ENCODE assay signal across 8 mouse cellular contexts in the genomic region with DNA sequence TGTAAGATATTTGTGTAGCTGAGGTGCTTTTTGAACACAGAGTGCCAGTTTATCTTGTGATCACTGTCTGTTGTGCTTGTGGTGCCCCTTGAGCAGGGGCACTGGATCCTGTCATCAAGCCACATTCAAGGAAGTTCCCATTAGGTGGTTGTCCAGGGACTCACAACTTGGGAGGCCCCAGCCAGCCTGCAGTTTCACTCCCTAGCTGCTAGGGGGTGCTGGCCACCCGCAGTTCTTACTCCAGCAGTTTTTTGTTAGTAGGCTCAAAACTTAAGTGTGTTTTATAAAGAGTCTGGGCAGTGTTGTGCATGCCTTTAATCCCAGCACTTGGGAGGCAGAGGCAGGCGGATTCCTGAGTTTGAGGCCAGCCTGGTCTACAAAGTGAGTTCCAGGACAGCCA. TPM values are rescaled to one million over a fixed set of nuclear protein-coding genes. Genes with fewer than 3 reads are reported as not detected.
DNase-seq lines count a peak whose midpoint lies in the region; ATAC-seq and TF ChIP-seq lines count a peak whose summit lies in the region.

No protein-coding gene starts in this region.

- DNase-seq in kidney, adult 2 months = peak; percentile 39
- peak; percentile 15 for DNase-seq in G1E (ENCODE audit: low spot score)
- DNase-seq in embryonic facial prominence, embryonic 10.5 days (ENCODE audit: low spot score) = peak; percentile 40
- DNase-seq in left cerebral cortex, postnatal 4 days = no peak
- DNase-seq in c-Kit-positive CD71-positive TER-119-positive erythroid progenitor cells, embryonic 14.5 days (ENCODE audit: low spot score) = no peak
- DNase-seq in layer of hippocampus, postnatal 14 days (ENCODE audit: low spot score in 2 of 2) = no peak

- H3K4me2 ChIP-seq in kidney, embryonic 15.5 days = no peak overlapping the region

- no peak for ATAC-seq in kidney, embryonic 15.5 days (replicated peaks; ENCODE audit: low FRiP score)
- ATAC-seq in G1E (ENCODE audit: extremely low read depth, insufficient number of reproducible peaks, low FRiP score, poor library complexity, severe bottlenecking) = no peak
- ATAC-seq in monocyte, adult 5-6 weeks (replicated peaks; ENCODE audit: insufficient number of reproducible peaks, low FRiP score, low TSS enrichment, poor library complexity, severe bottlenecking) = peak; percentile 53; the same call in 1 of the 2 replicates

- no peak overlapping the region for H3K4me3 ChIP-seq in kidney, adult 2 months (ENCODE audit: insufficient read depth, low read depth, low read length)
- no peak overlapping the region for H3K4me3 ChIP-seq in kidney, embryonic 15.5 days (replicated peaks)
- H3K4me3 ChIP-seq in G1E (ENCODE audit: low read depth, low read length) = no peak overlapping the region
- no peak overlapping the region for H3K4me3 ChIP-seq in embryonic facial prominence, embryonic 10.5 days

- TF ChIP-seq CTCF in kidney, adult 2 months (conservative IDR thresholded peaks at IDR 0.05; ENCODE audit: insufficient read depth, insufficient read length, low read depth, low read length) = peak; percentile 64
- peak; percentile 61 for TF ChIP-seq CTCF in G1E (IDR thresholded peaks at IDR 0.05; ENCODE audit: low read depth, low read length)

- intact Hi-C loops in left cerebral cortex, postnatal 4 days (cut with DNase I) = no loop called here

- H3K27ac ChIP-seq in kidney, adult 2 months (ENCODE audit: insufficient read depth, low read depth, low read length) = no peak overlapping the region
- H3K27ac ChIP-seq in kidney, embryonic 15.5 days = no peak overlapping the region
- H3K27ac ChIP-seq in embryonic facial prominence, embryonic 10.5 days (replicated peaks) = no peak overlapping the region

- WGBS in kidney, adult 2 months = 63% methylated on average over 2 of the region's 2 CpGs
- 71% methylated on average over 2 of the region's 2 CpGs for WGBS in kidney, embryonic 15.5 days
- 59% methylated on average over 2 of the region's 2 CpGs for WGBS in embryonic facial prominence, embryonic 10.5 days

- no peaks in the 10 kb centered on the region for H3K27me3 ChIP-seq in kidney, adult 2 months (replicated peaks; ENCODE audit: control insufficient read depth, insufficient read depth, low read length)
- H3K27me3 ChIP-seq in kidney, embryonic 15.5 days = no peaks in the 10 kb centered on the region
- no peaks in the 10 kb centered on the region for H3K27me3 ChIP-seq in G1E (ENCODE audit: insufficient read depth, low read length)
- H3K27me3 ChIP-seq in embryonic facial prominence, embryonic 10.5 days (replicated peaks; ENCODE audit: low read depth, poor library complexity, severe bottlenecking) = no peaks in the 10 kb centered on the region

- H3K9me3 ChIP-seq in kidney, embryonic 15.5 days (replicated peaks) = no peaks in the 10 kb centered on the region
- H3K9me3 ChIP-seq in G1E (replicated peaks) = no peaks in the 10 kb centered on the region
- H3K9me3 ChIP-seq in embryonic facial prominence, embryonic 10.5 days = no peaks in the 10 kb centered on the region

- TF ChIP-seq POLR2A in kidney, adult 2 months (IDR thresholded peaks at IDR 0.05; ENCODE audit: low read depth, low read length) = no peak

- H3K36me3 ChIP-seq in kidney, adult 2 months (ENCODE audit: control insufficient read depth, insufficient read depth, low read length) = no peaks in the 10 kb centered on the region; the same call in 1 of the 2 replicates
- peaks cover 45% of the 10 kb centered on the region for H3K36me3 ChIP-seq in kidney, embryonic 15.5 days
- H3K36me3 ChIP-seq in G1E (replicated peaks) = peaks cover 63% of the 10 kb centered on the region
- H3K36me3 ChIP-seq in embryonic facial prominence, embryonic 10.5 days (replicated peaks) = peaks cover 51% of the 10 kb centered on the region

- H3K4me1 ChIP-seq in kidney, adult 2 months (ENCODE audit: control insufficient read depth, insufficient read depth, low read length) = no peaks in the 10 kb centered on the region; the same call in 1 of the 2 replicates
- H3K4me1 ChIP-seq in kidney, embryonic 15.5 days = no peaks in the 10 kb centered on the region
- peaks cover 11% of the 10 kb centered on the region; the same call in 1 of the 2 replicates for H3K4me1 ChIP-seq in G1E (ENCODE audit: insufficient read depth, low read depth, low read length)
- H3K4me1 ChIP-seq in embryonic facial prominence, embryonic 10.5 days = no peaks in the 10 kb centered on the region

- H3K9ac ChIP-seq in kidney, embryonic 15.5 days = no peak overlapping the region

RNA-seq across cellular contexts. Expression of a gene that starts 13.3 kb away (rescaled TPM):
- polyA plus RNA-seq in kidney, adult 2 months (2012; rRNA removed) = 17.5 and 21.4 TPM in 2 replicates
- 18.4 and 22.9 TPM in 2 replicates for polyA plus RNA-seq in kidney, embryonic 15.5 days (2015; fragmentation: Nextera tagmentation; extraction: Ambion mirVana)
- 35.7 and 39.0 TPM in 2 replicates for total RNA-seq in G1E (2014; fragmentation: Nextera tagmentation)
- total RNA-seq in G1E (2017) = 22.1 and 26.6 TPM in 2 replicates
- polyA plus RNA-seq in G1E (2012) = 3.5 and 5.8 TPM in 2 replicates
- polyA plus RNA-seq in embryonic facial prominence, embryonic 10.5 days (2016; fragmentation: Nextera tagmentation; extraction: Ambion mirVana) = 21.4 and 23.5 TPM in 2 replicates
- total RNA-seq in monocyte, adult 5-6 weeks (2017) = 14.2 to 29.8 TPM (median 24.7 TPM) in 3 replicates
- total RNA-seq in left cerebral cortex, postnatal 4 days (2021) = 10 to 100 TPM; 56.9 to 58.6 TPM
- total RNA-seq in layer of hippocampus, postnatal 14 days (2021) = 10 to 100 TPM; 39.7 to 43.6 TPM

RNA-seq across cellular contexts. Expression of a gene that starts 32.5 kb away (rescaled TPM):
- 0.06 and 0.30 TPM in 2 replicates for polyA plus RNA-seq in kidney, adult 2 months (2012; rRNA removed)
- 0.69 and 1.1 TPM in 2 replicates for polyA plus RNA-seq in kidney, embryonic 15.5 days (2015; fragmentation: Nextera tagmentation; extraction: Ambion mirVana)
- total RNA-seq in G1E (2014; fragmentation: Nextera tagmentation) (537 and 588 TPM in 2 replicates), G1E (2017) (104 and 131 TPM in 2 replicates)
- 649 and 739 TPM in 2 replicates for polyA plus RNA-seq in G1E (2012)
- 2.7 and 3.9 TPM in 2 replicates for polyA plus RNA-seq in embryonic facial prominence, embryonic 10.5 days (2016; fragmentation: Nextera tagmentation; extraction: Ambion mirVana)
- total RNA-seq in monocyte, adult 5-6 weeks (2017) = 1.6 to 8.2 TPM (median 4.6 TPM) in 3 replicates
- total RNA-seq in left cerebral cortex, postnatal 4 days (2021) = not detected
- not detected for total RNA-seq in layer of hippocampus, postnatal 14 days (2021)

RNA-seq across cellular contexts. Expression of a gene that starts 45.2 kb away (rescaled TPM):
- polyA plus RNA-seq in kidney, adult 2 months (2012; rRNA removed) = 1.4 and 1.5 TPM in 2 replicates
- 2.7 and 3.0 TPM in 2 replicates for polyA plus RNA-seq in kidney, embryonic 15.5 days (2015; fragmentation: Nextera tagmentation; extraction: Ambion mirVana)
- 5.6 and 7.9 TPM in 2 replicates for total RNA-seq in G1E (2014; fragmentation: Nextera tagmentation)
- 15.4 and 22.3 TPM in 2 replicates for total RNA-seq in G1E (2017)
- polyA plus RNA-seq in G1E (2012) = 1.4 and 1.8 TPM in 2 replicates
- polyA plus RNA-seq in embryonic facial prominence, embryonic 10.5 days (2016; fragmentation: Nextera tagmentation; extraction: Ambion mirVana) = 2.6 and 3.2 TPM in 2 replicates
- 1.3 to 10.1 TPM (median 3.3 TPM) in 3 replicates for total RNA-seq in monocyte, adult 5-6 weeks (2017)
- not detected for total RNA-seq in left cerebral cortex, postnatal 4 days (2021)
- total RNA-seq in layer of hippocampus, postnatal 14 days (2021) = 1 to 10 TPM in 1 of 2 experiments, not detected in 1; 2.0 TPM

RNA-seq across cellular contexts. Expression of a gene that starts 45.7 kb away (rescaled TPM):
- 0.34 and 0.36 TPM in 2 replicates for polyA plus RNA-seq in kidney, adult 2 months (2012; rRNA removed)
- 0.99 and 1.0 TPM in 2 replicates for polyA plus RNA-seq in kidney, embryonic 15.5 days (2015; fragmentation: Nextera tagmentation; extraction: Ambion mirVana)
- 9.3 and 14.8 TPM in 2 replicates for total RNA-seq in G1E (2014; fragmentation: Nextera tagmentation)
- total RNA-seq in G1E (2017) = 2.8 and 3.5 TPM in 2 replicates
- 0.38 and 0.41 TPM in 2 replicates for polyA plus RNA-seq in G1E (2012)
- polyA plus RNA-seq in embryonic facial prominence, embryonic 10.5 days (2016; fragmentation: Nextera tagmentation; extraction: Ambion mirVana) = 0.70 and 1.1 TPM in 2 replicates
- total RNA-seq in monocyte, adult 5-6 weeks (2017) = 0.39 to 1.6 TPM in 2 of 3 replicates, not detected in the other
- 1 to 10 TPM; 1.7 to 1.8 TPM for total RNA-seq in left cerebral cortex, postnatal 4 days (2021)
- 1 to 10 TPM in 1 of 2 experiments, under 1 TPM in 1; 0.67 to 1.5 TPM for total RNA-seq in layer of hippocampus, postnatal 14 days (2021)

Comparison
In these comparisons a context has a peak if more than half of its experiments do, and no peak if none do; other contexts are left out.
1. DNase-seq: peak in kidney, adult 2 months (single experiment), G1E (single experiment) and embryonic facial prominence, embryonic 10.5 days (single experiment); none in left cerebral cortex, postnatal 4 days (single experiment), c-Kit-positive CD71-positive TER-119-positive erythroid progenitor cells, embryonic 14.5 days (single experiment) and layer of hippocampus, postnatal 14 days (0 of 2).
2. RNA of a gene that starts 32.5 kb away (total RNA-seq): 104 to 588 TPM in G1E; 1.6 to 8.2 TPM in monocyte, adult 5-6 weeks, not detected in left cerebral cortex, postnatal 4 days and not detected in layer of hippocampus, postnatal 14 days; every median in the first group is over 10 times any median in the second.